Mouse (Mus musculus) retina, adult 2 months (tissue): Measurements from ENCODE around the gene Tmtc2.

ENCODE experiments used
- DNase-seq: peaks from one replicate; pipeline ENCODE4 v3.0.0-alpha.2; 2012; ENCODE audit warnings: low read depth, low spot score

The Tmtc2 gene

DNA sequence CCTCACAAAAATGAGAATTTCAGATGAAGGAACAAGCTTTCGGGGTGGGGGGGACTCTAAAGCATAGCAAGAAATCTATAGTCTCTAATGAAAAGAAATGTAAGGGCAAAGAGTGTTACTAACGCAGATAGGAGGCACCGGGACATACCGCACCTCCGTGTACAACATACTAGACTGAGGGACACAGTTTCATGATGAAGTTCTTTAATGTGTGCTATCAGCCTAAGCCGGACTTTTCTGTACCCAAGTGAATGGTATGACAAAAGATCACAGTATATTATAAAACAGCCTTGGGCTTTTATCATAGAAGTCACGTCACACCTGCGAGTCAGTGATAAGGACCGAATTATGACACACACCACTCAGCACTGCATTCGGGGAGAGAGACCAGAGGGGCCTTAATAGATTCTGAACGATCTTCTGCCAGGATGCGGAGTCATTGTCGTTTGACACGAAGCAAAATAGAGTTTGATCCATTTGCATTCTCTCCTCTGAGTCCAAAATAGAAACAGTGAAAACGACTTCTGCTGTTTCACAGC is 156.3 kb downstream of the Tmtc2 start:
- no peak for DNase-seq

DNA sequence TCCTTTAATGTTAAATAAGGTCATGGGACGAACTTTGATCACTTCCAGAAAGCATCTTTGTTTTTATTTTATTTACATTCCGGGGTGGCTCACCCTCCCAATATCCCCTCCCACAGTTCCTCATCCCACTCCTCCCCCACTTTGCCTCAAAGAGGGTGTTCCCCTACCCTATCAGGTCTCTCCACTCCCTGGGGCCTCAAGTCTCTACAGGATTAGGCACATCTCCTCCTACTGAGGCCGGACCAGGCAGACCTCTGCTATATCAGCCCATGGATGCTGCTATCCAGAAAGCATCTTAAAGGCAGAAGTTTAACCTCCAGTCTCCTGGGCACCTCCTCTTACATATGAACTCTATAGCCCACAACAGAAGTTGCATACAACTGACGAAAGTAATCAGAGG is 157.7 kb downstream of the Tmtc2 start:
- no peak for DNase-seq

DNA sequence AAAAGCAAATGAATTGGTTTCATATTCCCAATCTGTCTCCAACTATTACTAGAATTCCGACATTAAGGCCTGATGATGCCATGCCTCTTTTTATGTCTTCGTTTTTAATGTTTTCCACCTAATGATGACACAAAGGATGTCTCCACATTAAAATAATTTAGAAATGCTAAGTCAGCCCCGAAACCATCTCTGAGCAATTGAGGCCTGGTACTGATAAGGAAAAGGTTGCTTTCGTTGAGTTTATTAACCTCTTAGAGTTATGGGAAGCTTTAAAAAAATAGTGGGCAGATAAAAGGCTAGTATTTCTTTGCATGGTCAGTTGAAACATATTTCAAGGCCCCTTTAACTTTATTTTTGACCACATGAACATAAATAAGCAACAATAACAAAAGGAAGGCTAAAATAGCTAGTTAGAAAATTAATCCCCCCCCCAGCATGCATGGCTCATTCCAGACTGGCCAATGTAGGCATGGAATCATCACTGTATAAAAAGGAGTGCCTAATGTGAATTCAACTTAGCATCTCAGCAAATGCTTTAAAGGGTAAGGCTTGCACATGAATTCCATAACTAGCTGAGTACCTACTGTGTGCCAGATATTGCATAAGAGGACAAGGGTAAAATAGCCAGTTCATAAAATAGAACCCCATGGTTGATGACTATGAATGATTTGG is 168.3 kb downstream of the Tmtc2 start:
- DNase-seq: no peak

DNA sequence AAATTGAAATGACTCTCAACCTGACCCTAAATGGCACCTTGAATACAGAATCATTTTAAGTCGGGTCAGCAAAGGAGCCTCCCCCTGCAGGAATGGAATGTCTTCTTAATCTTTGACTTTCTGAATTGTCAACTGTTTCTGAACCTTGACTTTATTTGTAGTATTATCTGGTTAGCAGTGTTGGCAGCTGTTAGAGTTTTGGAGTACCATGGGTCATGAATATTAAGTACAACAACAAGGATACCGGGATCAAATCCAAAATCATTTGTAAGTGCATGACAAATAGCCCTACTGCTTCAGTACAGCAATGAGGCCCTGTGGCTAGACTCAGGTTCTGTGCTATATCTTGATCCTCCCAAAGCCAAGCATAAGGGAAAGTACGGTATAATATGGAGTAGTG is 170.3 kb downstream of the Tmtc2 start:
- DNase-seq: no peak

DNA sequence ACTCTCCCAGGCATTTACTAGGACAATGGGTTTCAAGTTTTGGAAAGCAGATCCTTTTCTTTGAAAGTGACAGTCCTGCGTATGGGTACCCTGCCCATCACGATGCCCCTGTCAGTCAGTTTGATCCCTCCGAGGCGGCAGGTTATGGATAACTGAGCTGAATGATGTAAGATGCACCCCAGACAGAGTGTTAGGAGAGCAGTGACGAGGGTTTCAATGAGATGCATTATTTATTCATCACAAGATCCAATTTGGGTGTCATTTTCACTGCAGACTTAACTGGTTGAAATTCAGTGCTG is 171.8 kb downstream of the Tmtc2 start:
- DNase-seq: no peak

DNA sequence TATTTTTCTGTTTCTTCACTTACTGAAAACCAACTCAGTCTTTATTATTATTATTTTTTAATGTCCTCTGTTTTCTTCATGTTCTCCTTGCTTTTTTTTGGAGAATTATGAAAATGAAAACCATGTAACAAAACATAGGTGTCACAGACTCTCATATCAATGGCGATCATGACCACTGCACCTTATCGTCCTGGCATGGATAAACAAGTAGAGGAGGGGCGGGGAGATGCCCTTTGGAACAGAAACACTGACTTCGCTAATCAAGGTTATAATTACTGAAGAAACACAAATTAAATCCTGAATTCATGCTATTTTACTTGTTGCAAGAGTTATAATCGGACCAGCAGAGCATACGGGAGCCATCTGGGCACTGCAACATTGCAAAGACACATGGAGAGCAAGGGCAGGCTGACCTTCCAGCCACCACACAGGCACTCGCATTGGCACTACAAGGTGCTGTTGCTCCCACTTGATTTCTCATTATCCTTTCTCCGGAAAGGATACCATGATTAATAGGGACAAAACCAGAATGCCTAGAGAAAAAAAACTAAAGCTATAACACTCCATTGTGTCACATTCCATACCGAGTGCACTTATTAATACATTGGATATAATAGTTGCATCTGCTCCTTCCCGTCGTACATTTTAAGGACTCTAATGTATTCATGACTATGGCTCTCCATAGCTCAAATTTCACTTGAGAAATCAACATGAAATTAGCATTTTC is 172.3 kb downstream of the Tmtc2 start:
- no peak for DNase-seq

DNA sequence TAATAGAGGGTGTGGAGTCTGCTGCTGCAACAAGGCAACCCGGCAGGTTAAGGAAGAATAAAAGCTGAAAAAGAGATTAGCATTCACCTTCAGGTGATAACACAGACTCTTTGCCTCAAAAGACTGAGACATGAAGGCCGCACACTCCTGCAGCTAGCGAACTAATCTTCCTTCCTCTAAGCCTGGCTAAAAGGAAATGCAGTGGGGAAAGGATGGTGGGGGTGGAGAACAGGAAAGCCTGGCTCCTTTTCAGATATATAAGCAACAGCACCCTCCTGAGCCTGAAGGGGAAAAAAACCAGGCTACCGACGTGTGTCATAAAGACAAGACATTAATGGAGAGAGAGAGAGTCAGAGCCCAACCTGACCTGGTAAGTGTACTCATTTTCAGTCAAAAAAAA is 174.9 kb downstream of the Tmtc2 start:
- no peak for DNase-seq

DNA sequence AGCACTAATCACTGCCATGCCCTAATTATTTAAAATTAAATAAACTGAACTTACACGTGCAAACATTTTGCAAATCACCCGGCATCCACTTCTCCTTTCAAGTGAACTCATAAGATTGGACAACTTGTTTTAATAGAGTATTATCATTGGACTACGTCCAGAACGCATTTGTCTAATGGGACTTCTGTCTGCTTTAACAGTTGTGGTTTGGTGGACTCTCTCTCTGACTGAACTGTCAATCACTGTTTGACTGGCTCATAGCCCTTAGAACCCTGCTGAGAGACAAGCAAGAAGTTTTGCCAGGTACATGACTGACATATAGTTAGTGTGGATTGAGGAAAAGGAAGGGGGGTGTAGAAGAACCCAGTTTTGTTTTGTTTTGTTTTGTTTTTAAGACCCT is 190.2 kb downstream of the Tmtc2 start:
- no peak for DNase-seq

DNA sequence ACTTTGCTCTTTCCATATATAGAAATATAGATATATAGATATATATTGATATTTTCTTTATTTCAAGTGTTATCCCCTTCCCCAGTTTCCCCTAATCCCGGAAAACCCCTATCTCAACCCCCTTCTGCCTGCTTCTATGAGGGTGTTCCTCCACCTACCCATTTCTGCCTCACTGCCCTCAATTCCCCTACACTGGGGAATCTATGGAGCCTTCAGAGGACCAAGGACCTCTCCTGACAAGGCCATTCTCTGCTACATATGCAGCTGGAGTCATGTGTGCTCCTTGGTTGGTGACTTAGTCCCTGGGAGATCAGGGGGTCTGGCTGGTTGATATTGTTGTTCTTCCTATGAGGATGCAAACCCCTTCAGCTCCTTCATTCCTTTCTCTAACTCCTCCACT is 192.5 kb downstream of the Tmtc2 start:
- DNase-seq: no peak

DNA sequence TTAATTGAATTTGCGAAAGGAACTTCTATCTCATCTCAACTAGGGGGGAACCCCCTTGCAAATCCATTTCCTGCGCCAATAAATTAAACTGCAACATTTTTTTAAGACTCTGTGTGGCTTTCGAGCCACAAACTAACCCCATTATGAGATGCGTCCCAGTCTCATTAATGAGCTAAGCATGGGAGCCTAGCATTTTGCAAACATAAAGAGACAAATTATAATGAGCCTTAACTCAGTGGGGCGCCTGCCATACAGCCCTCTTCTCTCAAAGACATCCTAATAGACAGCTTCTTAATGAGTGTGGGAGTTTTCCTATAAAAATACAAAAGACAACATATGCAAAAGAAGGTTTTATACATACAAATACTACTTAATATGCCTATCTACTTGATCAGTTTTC is 193.0 kb downstream of the Tmtc2 start:
- no peak for DNase-seq

DNA sequence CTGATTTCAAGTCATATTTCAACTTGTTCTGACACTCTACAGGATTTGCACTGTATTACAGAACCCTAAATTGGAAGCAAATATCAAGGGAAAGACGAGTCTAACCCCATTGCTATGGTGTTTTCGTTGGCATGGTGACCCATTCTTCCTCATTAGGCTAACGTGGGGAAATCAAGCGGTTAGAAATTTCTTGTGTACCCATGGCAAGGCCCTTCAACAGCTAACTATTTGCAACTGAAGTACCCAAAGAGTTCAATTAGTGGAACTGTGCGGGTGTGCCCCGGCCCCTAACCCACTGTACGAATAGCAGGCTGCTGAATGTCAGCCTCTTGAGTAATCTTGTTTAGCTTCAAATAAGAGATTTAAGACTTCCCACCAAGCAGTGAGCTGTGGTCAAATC is 193.7 kb downstream of the Tmtc2 start:
- no peak for DNase-seq

DNA sequence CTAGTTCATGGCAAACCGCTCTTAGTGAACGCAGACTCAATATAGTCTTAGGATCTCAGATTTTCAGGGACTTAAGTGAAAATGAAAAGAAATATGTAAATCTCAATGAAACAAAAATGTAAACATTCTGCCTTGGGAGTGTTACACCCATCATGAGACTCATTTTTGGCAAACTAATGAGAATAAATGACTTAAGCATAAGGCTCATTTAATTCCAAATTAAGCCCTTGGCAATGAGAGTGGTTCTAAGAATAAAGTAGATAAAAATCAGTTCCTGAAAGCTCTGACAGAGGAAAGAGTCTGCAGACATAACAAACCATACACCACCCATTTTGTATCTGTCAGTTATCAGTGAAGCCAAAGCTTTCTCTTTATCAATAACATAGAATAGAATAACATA is 196.5 kb downstream of the Tmtc2 start:
- DNase-seq: no peak

DNA sequence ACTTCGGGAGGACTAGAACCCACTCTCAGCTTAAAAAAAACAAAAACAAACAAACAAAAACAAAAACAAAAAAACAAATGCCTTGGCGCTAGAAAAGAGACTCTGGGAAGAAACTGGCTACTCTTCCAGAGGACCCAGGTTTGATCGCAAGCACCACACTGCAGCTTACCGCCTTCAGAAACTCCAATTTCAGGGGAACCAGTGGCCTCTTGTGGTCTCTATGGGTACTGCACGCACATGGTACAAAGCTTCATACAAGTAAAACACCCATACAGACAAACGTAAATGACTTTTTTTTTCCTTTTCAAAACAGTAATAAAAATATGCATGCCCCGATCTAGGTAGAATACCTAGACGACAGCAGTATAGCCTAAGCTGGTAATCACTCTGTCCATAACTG is 201.0 kb downstream of the Tmtc2 start:
- DNase-seq: no peak

DNA sequence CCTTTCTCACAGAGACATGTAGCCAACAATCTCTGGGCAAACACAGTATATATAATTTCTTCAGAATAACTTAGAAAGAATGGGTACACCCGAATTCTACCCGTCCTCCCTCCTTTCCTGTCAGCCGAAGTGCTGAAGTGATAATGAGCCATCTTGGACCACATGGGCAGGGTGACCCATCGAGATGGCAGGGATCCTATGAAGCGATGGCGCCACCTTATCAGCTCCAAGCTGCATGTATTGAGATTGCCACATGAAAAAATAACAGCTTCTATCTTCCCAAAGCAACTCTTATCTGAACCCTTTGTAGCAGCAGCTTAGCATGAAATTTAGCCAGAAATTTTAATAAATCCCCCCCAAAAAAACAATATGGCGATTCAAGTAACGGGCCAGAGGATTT is 206.0 kb downstream of the Tmtc2 start:
- no peak for DNase-seq

DNA sequence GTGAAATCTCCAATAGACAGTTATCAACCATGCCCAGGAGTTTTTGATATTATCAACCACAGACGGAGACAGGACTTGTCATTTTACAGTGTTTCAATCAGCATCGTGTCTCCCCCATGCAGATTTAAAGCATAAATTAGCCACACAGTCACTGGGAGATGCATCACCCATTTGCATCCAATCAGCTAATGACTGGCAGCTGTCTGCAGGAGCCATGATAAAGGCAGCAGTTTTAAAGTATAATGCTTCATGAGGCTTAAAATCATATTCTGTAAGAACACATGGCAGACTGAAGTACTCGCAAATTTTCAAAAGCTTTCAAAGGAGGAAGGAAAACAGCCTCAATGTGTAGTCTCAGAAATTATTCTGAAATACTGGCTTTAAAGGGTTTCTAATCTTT is 209.8 kb downstream of the Tmtc2 start:
- DNase-seq: no peak

DNA sequence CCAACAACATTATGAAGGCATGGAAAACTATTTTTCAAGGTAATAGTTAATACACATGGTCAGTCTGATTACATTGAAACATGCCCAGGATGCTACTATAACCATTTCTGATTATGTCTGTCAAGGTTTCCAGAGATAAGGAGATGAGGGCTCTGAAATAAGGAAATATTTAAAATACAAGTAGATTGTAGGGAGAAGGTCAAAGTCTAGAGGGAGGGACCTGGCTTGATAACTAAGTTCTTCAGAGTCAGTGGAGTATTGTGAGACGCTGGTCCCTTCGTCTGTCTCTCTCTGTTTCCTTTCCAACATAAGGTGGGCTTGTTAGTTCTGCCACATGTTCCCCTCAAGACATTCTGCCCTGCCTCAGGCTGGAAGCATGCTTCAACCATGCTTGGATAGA is 223.9 kb downstream of the Tmtc2 start:
- DNase-seq: no peak

DNA sequence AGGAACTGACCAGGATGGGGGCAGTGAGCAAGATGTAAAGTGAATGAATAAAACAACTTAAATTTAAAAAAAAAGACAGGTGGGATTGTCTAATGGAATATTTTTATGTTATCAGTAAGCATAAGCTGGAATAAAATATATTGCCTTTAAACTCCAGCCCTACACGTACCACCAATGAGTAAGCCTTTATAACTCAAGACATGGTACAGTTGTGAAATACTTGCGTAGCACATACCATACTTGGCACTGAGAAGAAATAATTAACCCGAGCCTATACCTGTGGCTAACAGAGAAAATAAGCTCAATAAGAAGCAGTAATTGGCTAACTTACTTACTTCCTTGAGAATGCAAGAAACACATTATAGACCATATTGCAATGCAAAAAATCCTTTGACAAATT is 228.3 kb downstream of the Tmtc2 start:
- no peak for DNase-seq

DNA sequence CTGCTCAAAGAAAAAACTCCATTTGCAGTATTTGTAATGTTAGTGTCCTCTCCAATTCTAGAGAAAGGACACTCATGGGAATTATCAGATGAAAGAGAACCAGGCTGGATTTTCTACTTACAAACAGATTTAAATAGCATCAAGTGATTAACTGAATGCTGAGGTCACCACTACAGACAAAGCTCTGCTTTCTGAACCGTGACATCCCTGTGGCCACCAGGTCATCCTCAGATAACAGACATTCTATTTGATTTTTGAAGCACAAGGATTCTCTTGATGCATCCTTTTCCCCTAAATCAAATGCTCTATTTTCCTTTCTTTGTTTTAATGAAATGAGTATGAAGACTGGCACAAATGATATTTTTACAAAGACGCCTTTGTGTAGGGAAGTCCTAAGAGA is 241.4 kb downstream of the Tmtc2 start:
- DNase-seq: peak; percentile 18

DNA sequence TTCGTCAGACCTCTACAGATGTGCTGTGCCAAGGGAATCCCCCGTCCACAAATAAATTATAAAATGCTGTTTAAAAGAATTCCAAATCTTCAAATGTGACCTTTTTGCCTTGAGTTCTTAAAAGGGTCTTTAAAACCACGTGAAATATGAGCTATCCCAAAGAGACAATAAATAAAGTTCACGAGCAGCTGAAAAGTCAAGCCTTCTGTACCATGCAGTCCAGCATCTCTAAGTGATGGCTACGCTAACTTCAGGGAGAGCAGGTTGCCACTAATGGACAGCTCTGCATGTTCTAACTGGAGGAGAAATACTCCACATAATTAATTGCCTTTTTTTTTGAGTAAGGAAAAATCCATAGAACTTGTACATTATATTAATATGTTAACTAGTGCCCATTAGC is 243.9 kb downstream of the Tmtc2 start:
- DNase-seq: no peak

DNA sequence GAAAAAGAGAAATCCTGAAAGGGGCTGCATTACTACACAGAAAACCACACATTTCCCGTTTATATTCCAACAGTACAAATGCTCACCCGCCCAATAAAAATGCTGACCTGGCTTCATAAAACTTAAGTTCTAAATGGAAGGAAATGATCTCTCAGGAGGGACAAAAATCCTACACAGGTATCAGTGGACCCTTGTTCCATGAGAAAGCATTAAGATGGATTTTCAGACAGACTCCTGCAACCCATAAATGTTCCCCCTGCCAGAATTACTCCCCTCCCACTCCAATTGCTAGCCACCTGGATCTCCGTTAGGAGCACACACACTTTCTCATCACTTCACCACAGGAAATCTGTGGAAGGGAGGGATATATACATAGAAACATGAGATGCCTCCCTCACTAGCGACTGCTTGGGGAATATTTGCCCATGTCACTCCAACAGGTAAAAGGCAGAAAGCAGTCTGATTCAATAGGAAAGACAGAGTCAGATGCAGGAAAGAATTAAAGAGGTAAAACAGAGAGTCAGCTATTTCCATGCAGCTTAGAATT is 250.5 kb downstream of the Tmtc2 start:
- no peak for DNase-seq

DNA sequence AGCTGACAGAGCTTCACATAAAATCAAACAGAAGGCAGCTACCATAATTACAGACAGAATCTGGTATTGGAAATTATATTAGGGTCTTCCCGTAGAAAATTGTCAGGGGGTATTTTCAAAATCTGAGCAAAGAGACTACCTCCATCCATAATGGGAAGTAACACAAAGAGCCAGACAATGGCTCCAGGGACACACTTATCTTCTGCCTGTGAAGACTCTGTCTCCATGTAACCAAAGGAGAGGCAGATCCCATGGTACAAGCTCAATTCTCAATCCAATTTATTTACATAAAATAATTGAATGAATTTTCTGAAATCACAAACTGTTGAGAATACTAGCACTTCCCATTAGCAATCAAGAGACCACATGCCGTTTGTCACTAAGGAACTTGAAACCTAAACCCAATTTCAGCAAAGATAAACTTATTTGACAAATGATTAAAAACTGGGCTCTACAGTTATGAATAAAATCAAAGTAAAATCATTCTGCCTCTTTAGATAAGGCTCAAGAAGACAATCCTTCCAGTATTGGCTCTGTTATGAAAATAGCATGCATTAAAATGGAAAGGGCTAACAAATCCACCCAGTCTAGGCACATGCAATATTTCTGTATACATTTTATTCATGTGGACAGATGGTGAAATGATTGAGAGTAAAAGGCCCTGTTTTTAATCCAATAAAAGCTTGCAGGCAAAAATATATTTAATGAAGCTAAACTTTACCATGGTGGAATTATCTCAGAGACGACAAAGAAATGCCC is 254.8 kb downstream of the Tmtc2 start:
- DNase-seq: no peak

DNA sequence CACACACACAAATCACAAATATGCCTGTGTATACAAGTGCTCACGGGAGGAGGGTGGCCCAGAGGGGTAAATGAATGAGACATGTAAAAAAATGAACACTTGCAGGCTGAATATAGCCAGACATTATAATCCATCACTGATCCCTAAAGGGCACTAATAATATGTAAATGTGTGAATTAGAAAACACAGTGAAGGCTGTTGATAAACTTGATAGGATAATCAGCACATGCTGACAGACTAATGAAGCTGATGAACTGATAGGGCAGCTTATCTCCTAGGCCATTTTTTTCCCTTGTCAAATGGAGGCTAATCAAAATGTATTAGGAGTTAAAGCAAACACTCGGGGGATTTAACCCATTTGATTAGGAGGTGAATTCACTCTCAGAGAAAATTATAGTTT is 255.4 kb downstream of the Tmtc2 start:
- no peak for DNase-seq

DNA sequence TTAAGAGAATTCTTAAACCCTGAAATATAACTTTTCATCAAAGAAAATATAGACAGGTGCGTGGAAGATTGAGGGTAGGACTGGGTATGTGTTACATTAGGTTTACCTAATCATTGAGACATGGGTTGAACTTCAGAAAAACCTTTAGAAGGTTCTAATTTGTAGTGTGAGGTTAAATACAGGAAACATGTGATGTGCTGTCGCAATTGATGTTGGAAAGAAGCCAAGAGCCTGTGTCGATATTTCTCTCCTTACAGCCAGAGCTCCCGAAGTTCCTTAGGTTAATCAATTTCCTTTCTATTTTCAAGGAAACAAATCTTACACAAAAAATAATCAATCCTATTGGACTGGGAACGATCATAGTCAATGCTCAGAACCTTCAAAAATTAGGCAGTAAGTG is 261.3 kb downstream of the Tmtc2 start:
- no peak for DNase-seq
